Mouse (Mus musculus) A20 (cell line): ENCODE results near the gene Npcd.

Experiments
- DNase-seq: peaks from one replicate; pipeline ENCODE4 v3.0.0-alpha.2; 2011; ENCODE audit warnings: low read depth, low spot score

Gene Npcd

DNA sequence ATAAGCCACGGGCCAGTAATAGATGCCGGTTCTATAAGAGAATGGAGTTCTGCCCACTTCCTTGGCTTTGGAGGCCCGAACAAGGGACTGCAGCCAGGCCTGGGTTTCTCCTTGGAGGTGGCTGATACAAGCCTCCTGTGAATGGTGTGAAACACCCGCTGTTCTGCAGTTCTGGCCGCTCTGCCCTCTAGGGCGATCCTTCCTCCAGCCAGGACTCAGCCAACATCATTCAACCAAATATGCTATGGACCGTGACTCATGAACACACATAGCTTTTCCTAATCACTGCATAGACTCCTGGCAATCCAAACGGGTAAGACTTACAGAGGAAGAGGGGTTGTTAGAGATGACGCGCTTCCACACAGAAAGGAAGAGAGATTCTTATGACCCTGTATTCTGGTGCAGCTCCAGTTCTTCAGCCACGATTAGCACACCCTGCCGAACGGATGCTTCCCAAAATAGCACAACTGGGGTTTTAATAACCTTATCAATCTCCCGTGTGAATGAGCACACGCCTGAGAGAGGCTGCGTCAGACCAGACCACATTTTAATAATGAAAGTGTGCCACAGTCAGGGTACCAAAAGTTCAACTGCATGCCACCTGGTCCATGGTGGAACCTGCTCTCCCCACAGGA lies 66.6 kb downstream of the Npcd start:
- no peak for DNase-seq

DNA sequence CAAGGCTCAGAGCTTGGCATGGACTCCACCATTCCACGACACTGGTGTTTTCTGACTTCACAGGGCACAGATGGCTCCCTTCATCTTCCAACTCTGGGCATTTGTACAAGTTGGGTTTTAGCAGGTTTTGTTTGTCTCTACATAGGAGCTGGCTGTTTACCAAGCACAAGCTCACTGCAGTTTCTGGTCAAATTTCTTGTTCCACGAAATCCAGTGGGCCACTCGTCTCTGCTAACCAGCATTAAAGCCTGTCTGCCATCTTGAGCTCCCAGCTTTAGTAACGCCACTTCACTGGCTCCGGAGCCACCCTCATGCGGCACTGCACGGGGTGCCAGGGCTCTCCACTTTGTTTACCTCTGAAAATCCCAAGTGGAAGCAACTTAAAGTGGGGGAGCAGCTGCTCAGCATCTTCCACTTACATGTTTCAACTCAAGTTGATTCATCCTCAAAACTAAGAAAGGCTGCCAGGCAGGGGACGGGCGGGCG lies 67.4 kb downstream of the Npcd start:
- DNase-seq: no peak

DNA sequence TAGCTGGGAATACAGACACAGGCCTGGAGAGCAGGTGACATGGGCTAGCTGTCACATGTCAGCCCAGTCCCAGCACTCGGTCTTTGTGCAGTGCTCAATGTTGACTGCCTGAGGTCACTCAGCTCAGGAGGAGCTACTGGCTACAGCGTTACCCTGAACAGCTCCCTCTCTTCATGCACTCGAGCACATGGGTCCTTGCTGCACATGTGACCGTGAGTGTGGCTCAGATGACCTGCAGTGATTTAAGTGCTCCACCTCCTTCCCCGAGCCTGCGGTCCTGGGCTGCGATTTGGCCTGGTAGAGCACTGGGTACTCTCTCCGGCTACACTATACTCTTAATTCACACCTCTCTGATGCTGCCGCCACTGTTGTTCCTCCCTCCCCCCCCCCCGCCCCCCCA lies 67.9 kb downstream of the Npcd start:
- no peak for DNase-seq

DNA sequence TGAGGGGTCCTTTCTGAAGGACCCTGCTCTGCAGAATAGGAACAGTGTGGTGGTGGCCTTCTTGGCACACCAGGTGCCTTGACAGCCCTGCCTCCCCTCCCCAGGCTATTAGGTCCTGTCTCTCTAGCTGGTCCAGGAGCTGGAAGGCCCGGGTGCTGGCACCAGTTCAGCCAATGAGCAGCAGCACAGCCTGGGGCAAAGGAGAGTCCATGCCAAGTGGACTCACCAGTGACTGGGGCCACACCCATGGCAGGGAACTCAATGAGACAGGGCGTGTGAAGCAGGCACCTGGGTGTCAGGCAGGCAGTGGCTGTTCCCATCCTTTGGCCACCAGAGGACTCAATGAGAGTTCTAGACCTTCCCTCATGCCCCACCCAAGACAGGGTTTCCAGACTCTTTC lies 68.7 kb downstream of the Npcd start:
- no peak for DNase-seq

DNA sequence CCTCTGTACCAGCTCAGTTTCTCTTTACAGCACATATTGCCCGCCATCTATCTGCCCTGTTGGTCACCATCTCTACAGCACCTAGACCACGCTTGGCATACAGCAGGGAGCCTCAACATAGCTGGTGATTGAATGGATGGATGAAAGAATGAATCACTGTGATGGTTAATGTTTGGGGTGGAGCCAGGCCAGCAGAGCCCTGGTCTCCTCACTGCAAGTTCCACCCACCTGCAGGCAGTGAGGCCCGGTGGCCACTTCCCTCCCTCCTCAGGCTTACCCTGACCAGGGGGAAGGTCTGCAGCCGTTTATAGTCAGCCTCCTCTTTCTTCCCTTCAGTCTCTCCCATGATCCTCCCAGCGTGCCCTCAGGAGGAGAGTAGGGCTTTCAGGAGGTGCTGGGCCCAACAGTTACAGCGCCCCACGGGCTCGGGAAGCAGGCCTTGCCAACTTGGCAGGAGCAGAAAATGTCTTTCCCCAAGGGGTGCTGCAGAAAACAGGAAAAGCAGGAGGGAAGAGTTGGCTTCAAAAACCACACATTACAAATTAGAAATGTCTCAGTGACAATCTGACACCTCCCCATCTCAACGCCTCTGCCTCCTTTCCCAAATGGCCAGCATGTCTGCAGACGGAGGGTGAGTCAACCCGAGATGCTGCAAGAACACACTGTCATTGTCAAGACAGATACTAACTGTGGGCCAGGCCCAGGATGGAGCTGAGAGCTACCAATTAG lies 69.3 kb downstream of the Npcd start:
- no peak for DNase-seq

DNA sequence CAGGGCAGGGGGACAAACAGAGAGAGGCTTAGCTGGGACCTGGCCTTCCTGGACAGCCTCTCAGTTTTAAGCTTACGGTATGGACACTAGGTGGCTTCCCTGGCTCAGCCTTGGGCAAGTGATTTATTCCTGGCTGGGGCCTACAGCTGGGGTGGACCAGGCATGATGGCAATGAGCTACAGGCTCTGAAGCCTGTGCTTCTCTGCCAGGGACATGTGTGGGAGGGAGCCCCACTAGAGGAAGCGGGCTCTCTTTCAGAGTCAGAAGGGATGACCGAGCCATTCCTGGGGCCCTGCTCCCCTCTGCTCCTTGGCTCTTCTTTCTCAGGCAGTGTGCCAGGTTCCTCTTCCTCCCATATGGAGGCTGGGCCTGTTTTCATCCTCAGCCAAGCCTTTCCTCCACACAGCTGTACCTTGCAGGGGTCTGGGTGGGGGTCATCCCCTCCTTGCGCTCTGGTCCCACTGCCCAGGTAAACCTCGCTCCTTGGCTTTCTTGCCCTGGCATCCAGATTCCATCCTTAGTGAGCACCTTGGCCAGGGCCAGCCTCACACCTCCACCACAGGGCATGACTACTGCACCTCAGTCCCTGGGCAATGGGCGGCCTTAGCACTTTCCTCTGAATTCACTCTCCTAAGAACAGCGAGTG lies 70.3 kb downstream of the Npcd start:
- DNase-seq: no peak

DNA sequence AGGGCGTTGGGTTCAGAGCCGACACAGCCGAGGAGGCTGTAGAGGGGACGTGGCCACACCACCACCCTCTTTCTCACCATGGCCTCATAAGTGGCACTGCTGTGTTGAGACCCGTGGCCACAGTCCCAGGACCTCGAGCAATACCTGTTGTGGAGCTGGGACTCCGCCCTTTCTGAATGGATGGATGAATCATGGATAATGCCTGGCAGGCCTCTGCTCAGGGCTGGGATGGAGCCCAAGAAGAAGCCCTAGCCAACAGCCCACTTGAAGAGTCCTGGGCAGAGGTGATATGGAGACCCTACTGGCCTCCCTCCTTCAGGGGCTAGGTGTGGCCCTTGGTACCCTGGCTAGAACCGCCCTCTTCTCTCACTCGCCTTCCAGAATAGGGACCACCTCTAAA lies 71.0 kb downstream of the Npcd start:
- DNase-seq: no peak

DNA sequence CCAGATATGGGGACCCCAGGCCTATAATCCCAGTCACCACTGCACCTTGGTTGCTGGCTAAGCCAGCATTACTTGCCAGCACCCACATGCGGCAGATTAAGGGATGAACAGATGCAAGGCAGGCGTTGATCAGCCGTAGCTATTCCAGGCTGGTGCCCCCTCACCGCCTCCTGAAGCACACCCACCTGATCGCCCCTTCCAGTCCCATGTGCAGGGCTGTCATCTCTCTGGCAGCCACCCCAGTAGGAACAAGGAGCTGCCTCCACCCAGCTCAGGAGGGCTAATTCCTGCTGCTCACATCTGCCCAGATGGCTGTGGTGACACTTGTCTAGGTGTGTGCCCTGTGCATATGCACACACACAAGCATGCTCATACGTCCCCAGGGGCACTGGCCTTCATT lies 73.1 kb downstream of the Npcd start:
- DNase-seq: no peak

DNA sequence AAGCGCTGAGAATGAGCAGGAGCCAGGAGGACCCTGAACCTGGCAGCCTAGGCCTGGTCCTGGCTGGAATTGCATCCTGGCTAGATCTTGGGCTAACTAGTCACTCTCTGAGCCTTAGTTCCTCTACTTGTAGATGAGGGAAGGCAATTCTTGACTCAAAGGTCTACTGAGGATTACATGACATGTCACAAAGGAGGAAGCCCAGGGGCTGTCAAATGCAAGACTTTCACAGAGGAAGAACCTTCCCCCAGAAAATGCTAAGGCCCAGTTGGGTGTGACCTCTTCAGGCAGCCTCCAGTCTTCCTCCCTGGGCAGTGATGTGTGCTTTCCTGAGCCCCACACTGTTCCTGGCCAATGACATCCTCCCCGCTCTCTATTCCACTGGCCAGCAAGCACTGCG lies 76.9 kb downstream of the Npcd start:
- DNase-seq: no peak

DNA sequence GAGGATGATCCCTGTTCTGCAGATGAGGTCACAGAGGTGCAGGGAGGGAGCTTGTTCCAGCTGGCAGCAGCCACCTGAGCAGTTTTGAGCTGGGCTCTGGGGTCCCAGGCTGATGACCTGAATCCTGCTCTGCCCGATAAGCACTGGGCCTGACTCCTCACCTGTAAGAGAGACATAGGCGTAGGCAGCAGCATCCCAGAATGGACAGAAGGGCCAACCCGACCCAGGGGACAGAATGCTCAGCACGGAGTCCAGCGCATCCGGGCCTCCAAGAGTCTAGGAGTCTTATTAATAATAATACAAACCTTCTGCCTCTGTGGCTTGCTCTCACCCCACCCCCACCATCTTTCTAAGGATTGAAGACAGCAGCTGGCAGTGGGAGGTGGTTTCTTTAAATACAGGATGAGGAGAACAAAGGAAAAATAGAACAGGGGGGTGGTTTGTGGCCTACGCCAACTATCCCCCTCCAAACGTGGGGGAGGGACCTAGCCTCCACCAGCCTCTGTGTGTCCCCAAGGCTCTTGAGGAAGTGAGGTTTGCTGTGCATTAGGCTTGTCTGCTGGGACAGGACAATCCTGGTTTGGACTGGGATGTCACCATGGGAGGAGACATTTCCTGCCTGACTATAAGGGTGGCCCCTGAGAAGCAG lies 77.9 kb downstream of the Npcd start:
- no peak for DNase-seq

DNA sequence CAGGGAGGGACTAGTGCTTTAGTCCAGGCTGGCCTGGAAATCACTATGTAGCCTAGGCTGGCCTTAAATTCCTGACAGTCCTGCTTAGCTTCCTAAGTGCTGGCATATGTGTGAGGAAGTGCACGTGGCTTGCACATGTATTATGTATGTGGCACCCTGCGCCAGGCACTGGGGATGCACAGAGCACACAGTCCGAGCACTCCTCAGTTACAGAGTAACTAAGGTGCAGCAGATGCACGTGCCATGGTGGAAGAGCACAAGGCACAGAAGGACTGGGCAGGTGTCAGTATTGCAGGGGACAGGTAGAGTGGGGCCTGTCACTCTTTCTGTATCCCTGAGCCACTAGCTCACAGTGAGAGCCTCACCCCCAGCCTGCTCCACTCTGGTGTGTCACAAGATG lies 78.9 kb downstream of the Npcd start:
- DNase-seq: no peak

DNA sequence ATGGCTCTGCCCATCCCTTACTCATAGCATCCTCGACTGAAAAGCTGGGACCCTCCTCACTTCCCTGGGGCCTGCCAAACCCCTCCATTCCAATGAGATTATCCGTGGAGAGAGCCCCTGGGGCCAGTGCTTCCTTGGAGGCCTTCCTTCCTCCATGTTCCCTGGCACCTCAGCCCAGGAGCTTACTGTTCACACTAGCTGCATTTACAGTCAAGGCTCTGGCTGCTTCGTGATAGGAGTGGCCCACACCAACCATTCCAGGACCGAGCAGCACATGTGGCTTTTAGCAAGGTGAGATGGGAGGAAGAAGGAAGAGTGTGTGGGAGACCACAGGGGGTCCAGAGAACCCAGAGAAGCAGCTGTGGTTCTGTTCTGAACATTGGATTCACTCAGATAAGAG lies 80.2 kb downstream of the Npcd start:
- DNase-seq: no peak

DNA sequence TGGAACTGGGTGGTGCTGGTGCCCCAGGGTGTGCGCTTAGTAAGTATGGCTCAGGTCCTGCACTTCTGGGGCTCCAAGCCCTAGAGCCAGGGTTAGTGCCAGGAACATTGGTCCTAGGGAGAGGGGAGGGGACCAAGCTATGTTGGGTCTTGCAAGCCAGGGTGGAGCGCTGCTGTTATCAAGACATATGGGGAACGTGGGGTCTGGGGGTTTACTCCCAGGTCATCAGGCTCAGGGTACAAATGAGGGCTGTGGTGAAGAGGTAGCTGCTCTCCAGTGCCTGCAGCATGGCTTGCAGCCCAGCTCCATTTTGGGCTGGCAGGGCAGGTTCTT lies 80.7 kb downstream of the Npcd start:
- no peak for DNase-seq

DNA sequence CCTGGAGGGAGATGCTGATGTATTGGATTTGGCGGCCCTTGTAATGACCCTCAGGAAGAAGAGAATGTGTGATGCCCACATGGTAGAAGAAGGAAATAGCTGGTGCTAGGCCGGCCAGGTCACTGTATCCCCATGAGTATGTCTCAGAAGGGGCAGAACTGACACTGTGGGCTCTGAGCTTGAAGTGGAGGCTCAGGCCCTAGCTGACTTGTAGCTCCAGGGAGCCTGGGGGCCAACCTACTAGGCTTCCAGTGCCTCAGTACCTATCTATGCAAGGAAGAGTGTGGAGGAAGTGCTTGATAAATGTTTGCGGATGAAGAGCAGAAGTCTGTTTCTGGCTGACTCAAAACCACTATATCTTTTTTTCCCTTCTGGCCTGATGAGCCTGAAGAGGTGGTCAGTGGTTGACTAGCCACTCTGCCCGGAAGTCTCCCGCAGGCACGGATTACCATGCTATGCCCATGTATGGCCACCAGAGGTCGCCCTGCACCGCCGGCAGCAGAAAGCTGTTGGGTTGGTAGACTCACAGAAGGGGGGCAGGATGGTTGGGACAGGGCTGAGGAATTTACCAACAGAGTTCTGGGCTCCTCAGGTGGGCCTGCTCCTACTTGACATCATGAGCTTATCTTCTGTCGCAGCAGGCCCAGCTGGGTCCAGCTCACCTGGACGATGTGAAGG lies 81.2 kb downstream of the Npcd start:
- peak; percentile 68 for DNase-seq

DNA sequence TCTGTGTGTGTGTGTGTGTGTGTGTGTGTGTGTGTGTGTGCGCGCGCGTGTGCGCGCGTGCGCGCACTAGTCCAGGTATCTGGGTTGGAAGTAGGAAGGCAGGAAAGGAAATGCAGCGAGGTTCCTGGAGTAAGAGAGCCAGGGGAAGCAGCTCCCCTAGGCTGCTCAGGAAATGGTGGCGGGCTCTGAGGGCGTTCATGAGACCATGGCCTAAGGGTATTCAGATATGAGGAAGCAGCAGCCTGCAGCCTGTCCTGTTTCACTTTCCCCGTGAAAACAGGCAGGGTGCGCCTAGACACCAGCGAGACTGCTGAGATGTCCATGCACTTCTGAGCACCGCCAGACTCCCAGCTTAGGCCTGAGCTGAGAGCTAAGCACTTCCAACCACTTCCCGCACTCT lies 82.3 kb downstream of the Npcd start:
- peak; percentile 53 for DNase-seq

DNA sequence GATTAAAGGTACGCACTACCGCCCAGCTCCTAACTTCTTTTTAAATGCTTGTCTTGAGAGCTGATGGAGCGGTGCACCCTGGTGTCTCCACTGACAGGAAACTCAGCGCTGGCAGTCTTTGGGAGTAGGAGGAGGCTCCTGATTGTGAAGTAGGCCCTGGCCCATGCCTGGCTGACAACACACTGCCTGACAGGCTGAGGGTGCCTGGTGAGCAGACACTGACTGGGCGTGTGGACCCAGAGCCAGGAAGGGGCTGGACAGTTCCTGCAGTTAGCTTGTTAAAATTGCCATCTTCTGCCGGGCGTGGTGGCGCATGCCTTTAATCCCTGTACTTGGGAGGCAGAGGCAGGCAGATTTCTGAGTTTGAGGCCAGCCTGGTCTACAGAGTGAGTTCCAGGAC lies 83.8 kb downstream of the Npcd start:
- no peak for DNase-seq

DNA sequence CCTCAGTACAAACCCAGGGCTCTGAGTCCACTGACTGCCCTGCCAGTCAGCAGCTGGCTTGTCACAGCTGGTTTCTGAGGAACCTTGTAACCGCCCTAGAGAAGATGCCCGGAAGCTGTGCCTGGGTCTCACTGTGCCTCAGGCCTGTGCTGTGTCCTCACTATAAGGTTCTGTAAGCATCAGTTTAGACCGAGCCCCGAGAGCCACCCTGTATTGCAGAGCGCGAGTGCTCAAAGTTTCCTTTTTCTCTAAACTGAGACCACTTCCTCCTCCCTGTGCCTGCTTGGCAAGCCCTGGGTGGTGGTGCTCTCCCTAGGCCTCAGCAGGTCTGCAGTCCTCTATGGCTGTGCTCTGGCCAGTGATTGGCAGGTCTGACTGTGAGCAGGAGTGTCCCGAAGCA lies 84.9 kb downstream of the Npcd start:
- DNase-seq: peak; percentile 41

DNA sequence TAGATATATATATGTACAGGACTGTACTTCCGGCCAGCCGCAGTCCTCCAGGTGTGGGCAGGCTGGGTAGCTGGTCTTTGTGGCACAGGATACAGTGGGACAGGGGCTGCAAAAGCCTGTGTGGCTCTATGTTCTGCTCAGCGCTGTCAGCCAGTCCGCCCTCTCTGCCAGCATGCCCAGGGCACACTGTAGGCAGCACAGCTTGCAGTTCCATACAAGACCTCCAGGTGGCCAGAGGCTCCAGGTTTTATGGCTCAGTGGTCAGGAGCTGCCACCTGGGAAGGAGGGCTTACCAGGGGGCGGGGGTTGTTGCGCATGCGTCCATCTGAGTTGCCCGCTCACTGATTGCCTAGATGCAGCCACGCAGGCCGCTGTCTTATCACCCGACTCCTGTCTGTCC lies 86.0 kb downstream of the Npcd start:
- DNase-seq: peak; percentile 82

DNA sequence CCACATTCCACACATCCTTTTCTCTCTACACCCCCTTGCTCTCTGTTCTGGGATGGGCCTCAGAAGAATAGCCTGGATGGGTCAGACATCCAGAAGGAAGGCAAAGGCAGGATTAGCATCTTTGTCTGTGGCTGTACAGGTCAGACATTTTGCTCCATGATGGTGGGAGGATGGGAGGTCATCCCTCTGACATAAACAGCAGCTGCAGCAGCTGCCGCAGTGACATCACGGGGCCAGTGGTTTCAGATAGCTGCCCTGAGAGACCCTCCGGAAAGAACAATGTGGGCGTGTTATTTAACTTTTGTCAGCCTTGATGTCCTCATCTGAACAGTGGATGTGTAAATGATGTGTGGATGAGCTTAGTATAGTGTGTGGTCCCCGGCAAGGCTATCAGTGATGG lies 88.2 kb downstream of the Npcd start:
- DNase-seq: no peak

DNA sequence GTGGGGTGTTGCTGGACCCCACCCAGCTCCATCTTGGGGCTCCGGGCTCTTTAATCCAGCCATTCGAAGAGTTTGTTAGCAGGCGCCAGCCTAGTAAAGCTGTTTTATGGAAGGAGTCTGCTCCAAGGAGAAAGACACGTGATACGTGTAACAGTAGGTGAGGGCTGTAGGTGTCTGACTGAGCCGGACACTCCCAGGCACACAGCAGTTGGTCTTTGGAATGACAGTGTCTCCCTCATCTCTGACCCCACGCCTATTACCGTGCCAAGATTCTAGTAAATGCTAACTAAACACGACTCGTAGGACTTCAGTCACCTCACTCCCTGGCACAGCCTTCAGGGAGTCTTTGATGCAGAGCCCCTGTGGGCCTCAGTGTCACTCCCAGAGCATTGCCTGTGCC lies 88.7 kb downstream of the Npcd start:
- no peak for DNase-seq

DNA sequence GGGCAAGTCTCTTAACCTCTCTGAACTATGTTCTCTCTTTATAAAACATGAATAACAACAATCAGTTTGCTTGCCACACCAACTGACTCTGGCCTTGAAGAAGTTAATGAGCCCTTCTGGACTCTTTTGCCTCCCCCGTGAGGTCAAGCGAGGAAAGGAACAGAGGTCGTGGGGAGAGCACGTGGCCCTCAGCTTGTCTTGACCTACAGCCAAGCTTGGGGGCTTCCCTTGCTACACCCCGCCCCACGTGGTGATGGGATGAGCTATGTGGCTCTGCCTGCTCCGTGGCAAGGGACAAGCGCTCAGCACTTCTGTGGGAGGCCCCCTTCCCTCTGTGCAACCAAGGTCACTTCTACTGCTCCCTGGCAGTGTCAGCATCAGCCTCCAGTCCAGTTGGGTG lies 89.3 kb downstream of the Npcd start:
- no peak for DNase-seq

DNA sequence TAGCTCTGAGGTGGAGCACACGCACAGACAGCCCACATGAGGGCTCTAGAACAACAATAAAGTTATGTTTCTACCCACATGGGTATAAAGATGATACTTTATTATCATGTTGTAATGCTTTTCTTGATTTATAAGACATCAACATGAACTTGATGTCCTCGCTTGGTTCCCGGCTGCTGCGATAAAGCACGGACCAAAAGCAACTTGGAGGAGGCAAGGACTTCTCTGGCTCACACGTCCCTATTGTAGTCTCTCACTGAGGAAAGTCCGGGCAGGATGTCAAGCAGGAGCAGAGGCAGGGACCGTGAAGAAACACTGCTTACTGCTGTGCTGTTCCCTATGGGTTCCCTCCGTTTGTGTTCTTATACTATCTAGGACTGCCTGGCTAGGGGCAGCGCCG lies 90.0 kb downstream of the Npcd start:
- no peak for DNase-seq
